Mouse (Mus musculus) MEL (cell line): ENCODE measurements at regions not wholly inside any gene's neighbourhood (a gene's known extent, or its start where the extent isn't known, plus 50 kb on each side); places are given as distances from the start of the nearest gene placed in this dataset.

Source experiments
- DNase-seq: peaks from one replicate; pipeline ENCODE4 v3.0.0; 2011; ENCODE audit warnings: low read depth, low spot score
- H3K27ac ChIP-seq: 2 replicates; pipeline ENCODE4 v1.5.1; 2012; ENCODE audit warnings: low read depth, mild to moderate bottlenecking, control low read depth, low read length, moderate library complexity; ENCODE audit not compliant: control insufficient read depth
- H3K27me3 ChIP-seq, 2 experiments: fragments of 150-350 bp in 1 of 2; sonication (generic) in 1 of 2; 2 replicates each; pipeline ENCODE4 v1.6.1; 2012; ENCODE audit warnings: low read length in 2 of 2, mild to moderate bottlenecking in 2 of 2, improper control_type of control experiment in 1 of 2, moderate library complexity in 1 of 2; ENCODE audit not compliant: insufficient read depth in 2 of 2, control insufficient read depth in 1 of 2
- H3K36me3 ChIP-seq, 2 experiments: 2 replicates each; pipeline ENCODE4 v1.6.1; 2012 to 2014; ENCODE audit warnings: low read length in 2 of 2, improper control_type of control experiment in 1 of 2, inconsistent platforms in 1 of 2, mild to moderate bottlenecking in 1 of 2; ENCODE audit not compliant: insufficient read depth in 2 of 2, control insufficient read depth in 1 of 2
- H3K4me1 ChIP-seq, 2 experiments: fragments of 150-350 bp in 1 of 2; sonication (generic) in 1 of 2; 2 replicates each; pipeline ENCODE4 v1.6.1; 2012; ENCODE audit warnings: low read length in 2 of 2, improper control_type of control experiment in 1 of 2, mild to moderate bottlenecking in 1 of 2; ENCODE audit not compliant: insufficient read depth in 2 of 2, control insufficient read depth in 1 of 2
- H3K4me3 ChIP-seq, 2 experiments: fragments of 150-350 bp in 1 of 2; sonication (generic) in 1 of 2; 2 replicates each; pipeline ENCODE4 v1.5.1; 2012; ENCODE audit warnings: low read depth in 2 of 2, low read length in 2 of 2, mild to moderate bottlenecking in 2 of 2, moderate library complexity in 2 of 2, control low read depth in 1 of 2, improper control_type of control experiment in 1 of 2; ENCODE audit not compliant: control insufficient read depth in 1 of 2, insufficient read depth in 1 of 2
- H3K79me2 ChIP-seq: 2 replicates; pipeline ENCODE4 v1.6.1; 2012; ENCODE audit warnings: mild to moderate bottlenecking, low read length, moderate library complexity; ENCODE audit not compliant: control insufficient read depth, poor library complexity, insufficient read depth
- H3K9ac ChIP-seq: 2 replicates; pipeline ENCODE4 v1.6.1; 2012; ENCODE audit warnings: low read depth, mild to moderate bottlenecking, control low read depth, low read length, moderate library complexity; ENCODE audit not compliant: control insufficient read depth, poor library complexity, severe bottlenecking
- H3K9me3 ChIP-seq: fragments of 150-350 bp; sonication (generic); replicated peaks from 2 replicates; pipeline ENCODE4 v1.6.1; 2012; ENCODE audit warnings: mild to moderate bottlenecking, low read length, improper control_type of control experiment, moderate library complexity; ENCODE audit not compliant: insufficient read depth
- BHLHE40 ChIP-seq: IDR thresholded peaks from 2 replicates; pipeline ENCODE4 v1.6.1; 2012; ENCODE audit warnings: low read depth, mild to moderate bottlenecking, inconsistent platforms, low read length, improper control_type of control experiment, borderline replicate concordance
- CHD2 ChIP-seq: IDR thresholded peaks from 2 replicates; pipeline ENCODE4 v1.6.1; 2011; ENCODE audit warnings: low read length, improper control_type of control experiment
- ELF1 ChIP-seq: IDR thresholded peaks from 2 replicates; pipeline ENCODE4 v1.6.1; 2014; ENCODE audit warnings: low read depth, mild to moderate bottlenecking, inconsistent platforms, low read length, improper control_type of control experiment, moderate library complexity
- MAFK ChIP-seq: IDR thresholded peaks from 2 replicates; pipeline ENCODE4 v1.6.1; 2011; ENCODE audit warnings: low read depth, mild to moderate bottlenecking, low read length, improper control_type of control experiment, borderline replicate concordance
- MAZ ChIP-seq: IDR thresholded peaks from 2 replicates; pipeline ENCODE4 v1.6.1; 2012; ENCODE audit warnings: low read depth, mild to moderate bottlenecking, inconsistent platforms, low read length, improper control_type of control experiment
- MEF2A ChIP-seq: IDR thresholded peaks from 2 replicates; pipeline ENCODE4 v1.6.1; 2014; ENCODE audit warnings: low read depth, mild to moderate bottlenecking, inconsistent platforms, low read length, improper control_type of control experiment; ENCODE audit not compliant: poor library complexity, insufficient replicate concordance, severe bottlenecking; ENCODE audit errors: extremely low read depth
- MXI1 ChIP-seq: IDR thresholded peaks from 2 replicates; pipeline ENCODE4 v1.6.1; 2011; ENCODE audit warnings: mild to moderate bottlenecking, low read depth, low read length, improper control_type of control experiment
- MYB ChIP-seq: IDR thresholded peaks from 2 replicates; pipeline ENCODE4 v1.6.1; 2011; ENCODE audit warnings: mild to moderate bottlenecking, low read depth, low read length, improper control_type of control experiment
- MYC ChIP-seq: IDR thresholded peaks from 2 replicates; pipeline ENCODE4 v1.6.1; 2011; ENCODE audit warnings: low read depth, mild to moderate bottlenecking, low read length, improper control_type of control experiment, moderate library complexity
- NRF1 ChIP-seq: IDR thresholded peaks from 2 replicates; pipeline ENCODE4 v1.6.1; 2014; ENCODE audit warnings: low read depth, mild to moderate bottlenecking, inconsistent platforms, low read length, improper control_type of control experiment, moderate library complexity; ENCODE audit not compliant: poor library complexity, insufficient read depth, severe bottlenecking
- POLR2AphosphoS5 ChIP-seq: IDR thresholded peaks from 2 replicates; pipeline ENCODE4 v1.6.1; 2012; ENCODE audit warnings: low read depth, borderline replicate concordance, mild to moderate bottlenecking, inconsistent platforms, low read length, moderate library complexity, mixed read lengths
- RAD21 ChIP-seq: IDR thresholded peaks from 2 replicates; pipeline ENCODE4 v1.6.1; 2011; ENCODE audit warnings: mild to moderate bottlenecking, low read depth, low read length, improper control_type of control experiment
- RCOR1 ChIP-seq: IDR thresholded peaks from 2 replicates; pipeline ENCODE4 v1.6.1; 2012; ENCODE audit warnings: low read depth, mild to moderate bottlenecking, inconsistent platforms, low read length, improper control_type of control experiment
- SMC3 ChIP-seq: IDR thresholded peaks from 2 replicates; pipeline ENCODE4 v1.6.1; 2011; ENCODE audit warnings: low read depth, low read length, improper control_type of control experiment
- TBP ChIP-seq: IDR thresholded peaks from 2 replicates; pipeline ENCODE4 v1.8.0; 2011; ENCODE audit warnings: low read depth, low read length, improper control_type of control experiment
- USF1 ChIP-seq: IDR thresholded peaks from 2 replicates; pipeline ENCODE4 v1.6.1; 2014; ENCODE audit warnings: low read depth, mild to moderate bottlenecking, inconsistent platforms, low read length, improper control_type of control experiment, moderate library complexity
- ZKSCAN1 ChIP-seq: IDR thresholded peaks from 2 replicates; pipeline ENCODE4 v1.6.1; 2012; ENCODE audit warnings: low read depth, mild to moderate bottlenecking, inconsistent platforms, low read length, improper control_type of control experiment, moderate library complexity
- ZNF384 ChIP-seq: IDR thresholded peaks from 2 replicates; pipeline ENCODE4 v1.6.1; 2012; ENCODE audit warnings: low read depth, mild to moderate bottlenecking, inconsistent platforms, low read length, improper control_type of control experiment

GRCm38 (mm10) chr14:9458856-9459255 is 792.8 kb upstream of the 4930452B06Rik start:
- no peak overlapping the region for H3K9ac ChIP-seq
- H3K27ac ChIP-seq: no peak overlapping the region
- no peaks in the 10 kb centered on the region for H3K9me3 ChIP-seq
- H3K27me3 ChIP-seq: no peaks in the 10 kb centered on the region
- DNase-seq: no peak
- no peak for TF ChIP-seq RAD21
- no peak for TF ChIP-seq MYB
- TF ChIP-seq SMC3: no peak
- no peak for TF ChIP-seq MAFK
- no peak for TF ChIP-seq ELF1
- no peak for TF ChIP-seq MXI1
- TF ChIP-seq NRF1: no peak
- TF ChIP-seq POLR2AphosphoS5: no peak
- no peak for TF ChIP-seq USF1
- TF ChIP-seq, all 39 proteins: peak for 0
- Histone ChIP-seq H3K36me3 (no peaks in the 10 kb centered on the region), H3K4me1 (no peaks in the 10 kb centered on the region), H3K4me3 (no peak overlapping the region), H3K79me2 (no peaks in the 10 kb centered on the region)

- Histone ChIP-seq H3K9ac (no peak overlapping the region), H3K4me1 (no peaks in the 10 kb centered on the region), H3K27ac (no peak overlapping the region), H3K79me2 (no peaks in the 10 kb centered on the region), H3K4me3 (no peak overlapping the region), H3K9me3 (no peaks in the 10 kb centered on the region), H3K36me3 (no peaks in the 10 kb centered on the region), H3K27me3 (no peaks in the 10 kb centered on the region)
- DNase-seq: no peak
- no peak for TF ChIP-seq RAD21
- no peak for TF ChIP-seq MEF2A
- no peak for TF ChIP-seq ZKSCAN1
- no peak for TF ChIP-seq MYB
- TF ChIP-seq TBP: no peak
- TF ChIP-seq ZNF384: no peak
- no peak for TF ChIP-seq USF1
- no peak for TF ChIP-seq RCOR1
- no peak for TF ChIP-seq BHLHE40
- TF ChIP-seq MAZ: no peak
- TF ChIP-seq MYC: no peak
- no peak for TF ChIP-seq CHD2
Measured at GRCm38 (mm10) chr14:9457801-9458495, 791.9 kb upstream of the 4930452B06Rik start.
